In the genomic region with DNA sequence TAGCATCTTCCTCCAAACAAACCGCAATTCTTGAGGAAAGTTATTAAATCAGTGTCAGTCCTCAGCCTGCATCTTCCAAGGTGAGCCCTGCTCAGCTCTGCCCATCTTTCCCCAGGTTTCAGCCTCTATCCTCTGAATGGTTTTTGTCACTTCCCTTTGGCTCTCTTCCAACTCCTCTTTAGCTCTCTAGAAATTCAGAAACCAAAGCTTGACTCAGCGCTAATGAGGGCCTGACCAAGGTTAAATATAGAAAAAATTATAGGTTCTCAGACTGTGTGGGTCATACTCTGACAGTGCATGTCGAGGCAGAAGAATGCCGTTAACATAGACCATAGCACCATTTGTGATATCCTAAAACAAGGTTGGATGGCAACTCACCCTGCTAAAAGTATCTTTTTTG, we compare ENCODE assay signal across 34 mouse cellular contexts.
DNase-seq lines count a peak whose midpoint lies in the region; ATAC-seq lines count a peak whose summit lies in the region.
"Had no signal": no experiment of that assay in that cellular context is flagged by ENCODE, and none has a peak within 500 bp of the region (broad histone marks: within the 10 kb centered on the region; RNA-seq: fewer than 3 reads in every experiment).

No protein-coding gene starts in this region.

- no peaks in the 10 kb centered on the region for H3K9me3 ChIP-seq in forebrain, embryonic 14.5 days (replicated peaks; ENCODE audit: control insufficient read depth, low read length)
- H3K9me3 ChIP-seq in forebrain, embryonic 13.5 days (replicated peaks) = no peaks in the 10 kb centered on the region
- H3K9me3 ChIP-seq: embryonic facial prominence, embryonic 15.5 days; forebrain, embryonic 12.5 days; hindbrain, embryonic 15.5 days; limb, embryonic 10.5 days; limb, embryonic 15.5 days; liver, embryonic 13.5 days; neural tube, embryonic 13.5 days; stomach, embryonic 15.5 days had no signal

- no peak for ATAC-seq in forebrain, embryonic 14.5 days
- no peak for ATAC-seq in forebrain, embryonic 13.5 days
- peak; percentile 71 to 85 for ATAC-seq in hematopoietic stem cell, adult 5-6 weeks (replicated peaks in 1 of 2; ENCODE audit: insufficient read depth in 1 of 2, low FRiP score in 2 of 2, low TSS enrichment in 1 of 2, low read depth in 1 of 2, poor library complexity in 2 of 2, severe bottlenecking in 2 of 2)
- ATAC-seq: CD4-positive, CD25-positive, alpha-beta regulatory T cell, adult 4 months; inflammation-experienced regulatory T-cells, adult 6 months had no signal

- H3K4me3 ChIP-seq in forebrain, embryonic 14.5 days (ENCODE audit: low read depth, low read length) = no peak overlapping the region
- no peak overlapping the region for H3K4me3 ChIP-seq in forebrain, embryonic 13.5 days
- H3K4me3 ChIP-seq: embryonic facial prominence, embryonic 15.5 days; forebrain, embryonic 12.5 days; hindbrain, embryonic 15.5 days; layer of hippocampus, adult 2 months; limb, embryonic 10.5 days; limb, embryonic 15.5 days; liver, embryonic 13.5 days; neural tube, embryonic 13.5 days; stomach, embryonic 15.5 days had no signal

- DNase-seq in forebrain, embryonic 14.5 days (ENCODE audit: low spot score) = peak; percentile 15
- DNase-seq in 3T3-L1 (ENCODE audit: low read depth, low spot score) = peak; percentile 38
- DNase-seq in Muller cell, postnatal 12 days (ENCODE audit: inconsistent ontology term) = peak; percentile 36
- no peak for DNase-seq in heart, postnatal 14 days
- DNase-seq in layer of hippocampus, postnatal 14 days (ENCODE audit: low spot score in 2 of 2) = no peak
- DNase-seq: adrenal gland, adult 8-10 months; cerebellum, adult 11 months; cerebellum, adult 9-11 months; gastrocnemius, postnatal 25 days; heart, adult 18-20 months; heart, postnatal 4 days; kidney, adult 2 months; kidney, postnatal 36 days; liver, embryonic 13.5 days; lung, adult 18-20 months; lung, postnatal 10 days; retina, postnatal 1 day; right cerebral cortex, postnatal 14 days; thymus, adult 18-20 months; thymus, postnatal 36 days had no signal

- no peaks in the 10 kb centered on the region for H3K27me3 ChIP-seq in forebrain, embryonic 14.5 days (replicated peaks; ENCODE audit: control insufficient read depth, insufficient read depth, low read length)
- no peaks in the 10 kb centered on the region for H3K27me3 ChIP-seq in forebrain, embryonic 13.5 days
- H3K27me3 ChIP-seq: embryonic facial prominence, embryonic 15.5 days; forebrain, embryonic 12.5 days; hindbrain, embryonic 15.5 days; limb, embryonic 15.5 days; liver, embryonic 13.5 days; neural tube, embryonic 13.5 days; stomach, embryonic 15.5 days had no signal

- no peak overlapping the region for H3K4me2 ChIP-seq in forebrain, embryonic 14.5 days (ENCODE audit: low read length)
- no peak overlapping the region for H3K4me2 ChIP-seq in forebrain, embryonic 13.5 days
- H3K4me2 ChIP-seq: embryonic facial prominence, embryonic 15.5 days; forebrain, embryonic 12.5 days; heart, embryonic 11.5 days; hindbrain, embryonic 15.5 days; limb, embryonic 15.5 days; liver, embryonic 13.5 days; midbrain, embryonic 11.5 days; neural tube, embryonic 13.5 days; stomach, embryonic 15.5 days had no signal

- H3K9ac ChIP-seq in forebrain, embryonic 14.5 days (ENCODE audit: low read length) = no peak overlapping the region
- no peak overlapping the region for H3K9ac ChIP-seq in forebrain, embryonic 13.5 days
- H3K9ac ChIP-seq: embryonic facial prominence, embryonic 15.5 days; forebrain, embryonic 12.5 days; hindbrain, embryonic 15.5 days; limb, embryonic 15.5 days; liver, embryonic 13.5 days; neural tube, embryonic 13.5 days; stomach, embryonic 15.5 days had no signal

- H3K27ac ChIP-seq in forebrain, embryonic 14.5 days (ENCODE audit: low read depth, low read length) = no peak overlapping the region
- H3K27ac ChIP-seq in forebrain, embryonic 13.5 days = no peak overlapping the region
- H3K27ac ChIP-seq: embryonic facial prominence, embryonic 15.5 days; forebrain, embryonic 12.5 days; hindbrain, embryonic 15.5 days; layer of hippocampus, adult 2 months; limb, embryonic 10.5 days; limb, embryonic 15.5 days; liver, embryonic 13.5 days; neural tube, embryonic 13.5 days; stomach, embryonic 15.5 days had no signal

- H3K4me1 ChIP-seq in forebrain, embryonic 14.5 days (ENCODE audit: control insufficient read depth, insufficient read depth, low read length) = no peaks in the 10 kb centered on the region
- H3K4me1 ChIP-seq in forebrain, embryonic 13.5 days = peaks cover 12% of the 10 kb centered on the region; the same call in 1 of the 2 replicates
- H3K4me1 ChIP-seq: embryonic facial prominence, embryonic 15.5 days; hindbrain, embryonic 15.5 days; limb, embryonic 10.5 days; limb, embryonic 15.5 days; liver, embryonic 13.5 days; neural tube, embryonic 13.5 days; stomach, embryonic 15.5 days had no signal

- intact Hi-C loops in heart, postnatal 14 days (cut with DNase I) = no loop called here

- WGBS in forebrain, embryonic 14.5 days = 67% methylated on average over 4 of the region's 4 CpGs
- 65% methylated on average over 4 of the region's 4 CpGs for WGBS in forebrain, embryonic 13.5 days

- no peaks in the 10 kb centered on the region for H3K36me3 ChIP-seq in forebrain, embryonic 14.5 days (ENCODE audit: control insufficient read depth, insufficient read depth, low read length)
- H3K36me3 ChIP-seq in forebrain, embryonic 13.5 days (ENCODE audit: poor library complexity, severe bottlenecking) = no peaks in the 10 kb centered on the region
- H3K36me3 ChIP-seq: embryonic facial prominence, embryonic 15.5 days; forebrain, embryonic 12.5 days; hindbrain, embryonic 15.5 days; limb, embryonic 10.5 days; limb, embryonic 15.5 days; liver, embryonic 13.5 days; neural tube, embryonic 13.5 days; stomach, embryonic 15.5 days had no signal

Comparison
In these comparisons a context has a peak if more than half of its experiments do, and no peak if none do; other contexts are left out.
1. ATAC-seq: peak in hematopoietic stem cell, adult 5-6 weeks (2 of 2); none in forebrain, embryonic 14.5 days (single experiment) and forebrain, embryonic 13.5 days (single experiment).
2. DNase-seq: peak in forebrain, embryonic 14.5 days (single experiment), 3T3-L1 (single experiment) and Muller cell, postnatal 12 days (single experiment); none in heart, postnatal 14 days (0 of 2) and layer of hippocampus, postnatal 14 days (0 of 2).